Mouse (Mus musculus) 416B (cell line): ENCODE data around the gene Olfr730.

ENCODE experiments used
- DNase-seq: peaks from one replicate; pipeline ENCODE4 v3.0.0; 2011; ENCODE audit warnings: low read depth

Gene Olfr730

DNA sequence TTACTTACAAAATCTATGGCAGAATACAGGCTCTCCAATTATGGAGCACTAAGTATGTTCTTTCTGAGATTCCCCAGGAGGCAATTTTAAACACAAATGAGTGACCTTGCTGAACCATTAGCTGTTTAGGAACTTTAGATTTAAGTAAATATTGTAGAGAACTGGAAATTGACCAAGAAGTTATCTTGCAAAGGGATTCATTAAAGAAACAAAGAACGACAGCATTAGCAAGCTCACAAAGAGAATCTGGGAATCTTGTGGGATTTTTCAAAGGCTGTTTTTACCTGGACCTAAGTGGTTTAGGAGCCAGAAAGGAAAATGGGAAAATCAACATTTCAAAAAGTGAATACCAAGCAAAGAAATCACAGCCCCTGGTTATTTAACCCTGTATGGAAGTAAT, at the start of gene Olfr730:
Gene Olfr730, minus strand, starts transcription at position 101 of the 400 bp plus-strand sequence.
- no peak for DNase-seq

DNA sequence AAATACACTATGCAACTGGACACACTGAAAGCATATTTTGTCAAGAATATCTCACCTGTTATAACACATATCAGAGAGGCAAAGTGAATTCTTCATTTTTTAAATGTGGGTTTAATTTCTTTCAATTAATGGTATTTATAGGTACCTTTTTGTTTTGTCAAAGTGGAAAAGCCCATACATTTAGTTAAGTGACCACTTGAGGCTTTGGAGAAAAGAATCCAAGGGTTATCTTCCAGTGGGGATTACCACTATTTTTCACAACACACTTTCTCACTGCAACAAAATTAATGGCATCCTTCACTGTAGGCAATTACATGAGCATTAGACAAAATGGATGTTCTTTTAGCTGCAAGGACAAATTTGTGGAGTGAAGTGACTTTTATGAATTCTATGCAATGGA, 35.2 kb downstream of the Olfr730 start, which contains the start of gene Olfr729:
Gene Olfr729, minus strand, starts transcription at position 101 of the 400 bp plus-strand sequence.
- no peak for DNase-seq

DNA sequence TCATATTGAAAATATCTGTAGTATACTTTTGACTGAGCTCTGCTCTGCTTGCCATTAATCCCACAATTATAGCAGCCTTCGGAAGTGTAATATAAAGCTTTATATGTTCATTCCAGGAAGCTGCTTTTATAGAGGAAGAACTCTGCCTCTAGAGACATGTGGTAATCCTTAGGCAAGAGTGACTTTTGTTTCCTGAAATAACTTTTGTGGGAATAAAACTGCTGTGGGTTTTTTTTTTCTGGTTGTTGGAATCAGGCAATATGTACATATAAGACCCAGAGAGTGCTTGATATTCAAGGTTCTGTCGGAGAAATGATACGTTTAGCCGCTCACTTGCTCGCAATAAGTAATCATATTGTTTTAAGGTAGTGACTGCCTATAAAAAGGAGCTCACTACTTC, 45.4 kb downstream of the Olfr730 start, which contains the start of gene Olfr728:
Gene Olfr728, minus strand, starts transcription at position 101 of the 400 bp plus-strand sequence.
- DNase-seq, result no peak
